ENCODE assay signal across 9 mouse cellular contexts in the genomic region with DNA sequence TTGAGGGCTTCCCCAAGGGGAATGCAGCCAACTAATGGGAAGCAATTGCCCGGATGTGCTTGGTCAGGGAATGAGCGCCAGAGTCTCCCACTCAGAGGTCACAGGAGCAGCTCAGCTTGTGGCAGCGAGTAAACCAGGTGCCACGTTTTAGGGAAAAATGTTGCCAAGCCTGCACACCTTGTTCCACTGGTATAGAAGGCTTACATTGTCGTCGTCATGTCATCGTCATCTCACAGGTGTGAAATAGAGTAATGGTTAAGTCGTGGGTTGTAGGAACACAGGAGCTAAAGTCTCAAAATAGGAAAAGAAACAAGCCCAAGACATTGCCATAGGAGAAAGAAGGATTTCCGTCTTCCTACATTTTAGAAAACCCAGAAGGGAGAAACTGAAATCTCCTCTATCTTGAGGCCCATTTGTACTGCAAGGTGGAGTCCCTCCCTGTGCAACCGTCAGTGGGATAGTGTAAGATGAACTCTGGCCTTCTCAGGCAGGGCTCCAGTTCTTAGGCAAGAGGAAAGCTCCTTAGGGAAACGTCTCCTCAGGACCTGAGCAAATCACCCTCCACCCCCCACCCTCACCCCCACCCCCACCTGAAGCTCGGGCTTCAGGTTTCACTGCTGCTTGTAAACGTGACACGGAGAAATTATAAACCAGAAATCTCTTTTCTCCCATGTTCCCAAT.
DNase-seq lines count a peak whose midpoint lies in the region; ATAC-seq lines count a peak whose summit lies in the region.
"Had no signal": no experiment of that assay in that cellular context is flagged by ENCODE, and none has a peak within 500 bp of the region (broad histone marks: within the 10 kb centered on the region; RNA-seq: fewer than 3 reads in every experiment).

No protein-coding gene starts in this region.

- WGBS in heart, embryonic 11.5 days (ENCODE audit: insufficient replicate concordance): 40% methylated on average over 14 of the region's 14 CpGs
- WGBS in midbrain, embryonic 11.5 days: 49% methylated on average over 14 of the region's 14 CpGs

- no peak overlapping the region for H3K9ac ChIP-seq in heart, embryonic 11.5 days (ENCODE audit: low read depth, low read length)
- H3K9ac ChIP-seq in midbrain, embryonic 11.5 days (ENCODE audit: low read length): peak overlapping the region; percentile 46

- H3K9me3 ChIP-seq in heart, embryonic 11.5 days (replicated peaks; ENCODE audit: control insufficient read depth, low read length): no peaks in the 10 kb centered on the region
- no peaks in the 10 kb centered on the region for H3K9me3 ChIP-seq in midbrain, embryonic 11.5 days (ENCODE audit: control insufficient read depth, low read length)
- H3K9me3 ChIP-seq: G1E had no signal

- peaks cover 13% of the 10 kb centered on the region; the same call in 1 of the 2 replicates for H3K36me3 ChIP-seq in heart, embryonic 11.5 days (ENCODE audit: control insufficient read depth, insufficient read depth, low read length)
- peaks cover 9% of the 10 kb centered on the region; the same call in 1 of the 2 replicates for H3K36me3 ChIP-seq in midbrain, embryonic 11.5 days (ENCODE audit: control insufficient read depth, insufficient read depth, low read length)
- H3K36me3 ChIP-seq: G1E had no signal

- peak overlapping the region; percentile 59 for H3K4me2 ChIP-seq in heart, embryonic 11.5 days
- peak overlapping the region; percentile 46 for H3K4me2 ChIP-seq in midbrain, embryonic 11.5 days

- no peak overlapping the region for H3K27ac ChIP-seq in heart, embryonic 11.5 days (ENCODE audit: low read depth, low read length)
- peak overlapping the region; percentile 64 for H3K27ac ChIP-seq in brown adipose tissue, adult 24 weeks (replicated peaks; ENCODE audit: low read depth, low read length)
- H3K27ac ChIP-seq in midbrain, embryonic 11.5 days (ENCODE audit: low read depth, low read length): no peak overlapping the region

- peak overlapping the region; percentile 33 for H3K4me3 ChIP-seq in heart, embryonic 11.5 days (ENCODE audit: low read depth, low read length)
- peak overlapping the region; percentile 47 for H3K4me3 ChIP-seq in brown adipose tissue, adult 24 weeks (ENCODE audit: insufficient read depth, low read depth, low read length)
- no peak overlapping the region for H3K4me3 ChIP-seq in midbrain, embryonic 11.5 days (ENCODE audit: low read depth, low read length)

- no peaks in the 10 kb centered on the region for H3K27me3 ChIP-seq in heart, embryonic 11.5 days (ENCODE audit: control insufficient read depth, insufficient read depth, low read length)
- H3K27me3 ChIP-seq in midbrain, embryonic 11.5 days (ENCODE audit: control insufficient read depth, insufficient read depth, low read length): no peaks in the 10 kb centered on the region

- no peak for ATAC-seq in heart, embryonic 11.5 days (replicated peaks; ENCODE audit: insufficient number of reproducible peaks, low FRiP score, low TSS enrichment)
- no peak; the same call in 1 of the 2 replicates for ATAC-seq in midbrain, embryonic 11.5 days (ENCODE audit: low FRiP score)

- no peak for DNase-seq in heart, adult 9 months (ENCODE audit: low spot score in 2 of 2)
- peak; percentile 10 for DNase-seq in forelimb bud, embryonic 11.5 days (ENCODE audit: low read depth, low spot score)
- DNase-seq in midbrain, embryonic 11.5 days (ENCODE audit: low spot score, missing footprints): no peak
- no peak for DNase-seq in layer of hippocampus, adult 9-11 months
- no peak for DNase-seq in thymus, adult 18-20 months
- DNase-seq in T-cell, adult 2 months (ENCODE audit: low spot score): no peak

- peaks cover 13% of the 10 kb centered on the region for H3K4me1 ChIP-seq in heart, embryonic 11.5 days (ENCODE audit: control insufficient read depth, insufficient read depth, low read length)
- peaks cover 6% of the 10 kb centered on the region; the same call in 1 of the 2 replicates for H3K4me1 ChIP-seq in brown adipose tissue, adult 24 weeks (ENCODE audit: control insufficient read depth, insufficient read depth, insufficient read length, low read length)
- peaks cover 8% of the 10 kb centered on the region for H3K4me1 ChIP-seq in midbrain, embryonic 11.5 days (ENCODE audit: control insufficient read depth, insufficient read depth, low read length)
